Mouse (Mus musculus) brain, adult 10 weeks (tissue): ENCODE results near the gene Uhrf1. TPM values are rescaled to one million over a fixed set of nuclear protein-coding genes. Genes with fewer than 3 reads are reported as not detected.

ENCODE experiments used
- polyA plus RNA-seq: library from polyadenylated mRNA; stranded (reverse); fragments of 350-450 nt; fragmentation: Illumina TruSeq; extraction: RNeasy Lipid Tissue Mini Kit (QIAGEN cat#74804); gene quantifications from one replicate; pipeline ENCODE4 v1.2.3, GENCODE M21; 2015; ENCODE audit warnings: low read depth, low replicate concordance

The Uhrf1 gene
- polyA plus RNA-seq: 1.2 TPM

DNA sequence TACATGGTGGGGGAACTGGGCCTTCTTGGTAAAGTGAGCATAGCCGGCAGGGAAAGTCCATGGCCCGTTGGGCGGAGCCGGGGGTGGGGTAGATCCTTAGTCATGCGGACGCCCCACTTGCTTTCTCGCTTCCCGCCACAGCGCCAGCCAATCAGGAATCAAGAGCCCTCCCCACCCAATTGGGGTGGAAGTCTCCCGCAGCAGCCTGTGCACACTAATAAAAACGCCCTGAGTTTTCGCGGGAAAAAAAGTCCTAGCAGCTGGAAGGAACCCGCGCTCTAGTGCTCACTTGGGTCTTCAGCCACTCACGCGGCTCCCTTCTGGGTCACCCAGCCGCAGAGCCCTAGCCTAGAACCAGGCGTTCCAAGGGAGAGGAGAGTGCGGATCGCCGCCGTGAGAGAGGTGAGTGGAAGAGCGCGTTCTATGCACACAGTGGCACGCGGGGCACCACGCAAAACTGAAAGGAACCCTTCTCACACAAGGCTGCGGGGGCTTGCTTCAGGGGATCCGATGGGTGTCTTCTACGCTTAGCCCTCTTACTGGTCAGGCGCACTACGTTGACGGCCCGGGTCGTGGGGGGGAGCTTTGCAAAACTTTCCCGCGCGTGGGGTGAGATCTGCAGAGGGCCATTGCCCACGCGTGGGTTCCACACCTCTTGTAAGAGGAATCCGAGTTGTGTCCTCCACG, at the start of gene Uhrf1:
Gene Uhrf1 (plus strand): TSS at position 162 of the 687 bp plus-strand sequence.

DNA sequence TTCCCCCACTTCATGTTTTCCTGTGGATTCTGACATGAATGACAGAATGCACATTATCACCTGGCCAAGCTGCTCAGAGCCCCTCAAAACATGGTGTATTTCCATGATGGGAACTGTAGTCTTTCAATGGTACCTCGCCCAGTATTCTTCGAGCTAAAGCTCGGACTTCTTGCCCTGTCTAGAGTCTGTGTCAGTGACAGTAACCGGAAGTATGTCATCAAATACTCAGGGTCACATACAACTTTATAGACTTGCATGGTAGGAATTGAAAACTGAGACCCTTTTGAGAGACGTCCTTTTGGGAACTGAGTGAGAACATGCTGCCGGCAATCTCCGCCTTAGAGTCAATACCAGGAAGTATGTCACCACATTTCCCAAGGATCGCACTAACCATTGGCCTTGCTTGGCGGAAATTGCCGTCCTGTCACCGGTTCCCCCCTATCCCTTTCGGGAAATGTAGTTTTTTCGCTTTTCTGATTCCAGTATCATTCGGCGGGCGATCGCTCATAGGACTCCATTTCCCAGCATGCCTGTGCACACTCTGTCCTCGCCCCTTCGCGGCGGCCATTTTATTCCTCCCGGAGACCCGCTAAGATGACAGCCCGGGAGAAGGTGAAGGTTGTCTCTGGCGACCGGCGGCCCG, 46.8 kb upstream of the Uhrf1 start, which contains the start of gene Fem1a:
Gene Fem1a (plus strand): TSS at position 572 of the 643 bp plus-strand sequence.

DNA sequence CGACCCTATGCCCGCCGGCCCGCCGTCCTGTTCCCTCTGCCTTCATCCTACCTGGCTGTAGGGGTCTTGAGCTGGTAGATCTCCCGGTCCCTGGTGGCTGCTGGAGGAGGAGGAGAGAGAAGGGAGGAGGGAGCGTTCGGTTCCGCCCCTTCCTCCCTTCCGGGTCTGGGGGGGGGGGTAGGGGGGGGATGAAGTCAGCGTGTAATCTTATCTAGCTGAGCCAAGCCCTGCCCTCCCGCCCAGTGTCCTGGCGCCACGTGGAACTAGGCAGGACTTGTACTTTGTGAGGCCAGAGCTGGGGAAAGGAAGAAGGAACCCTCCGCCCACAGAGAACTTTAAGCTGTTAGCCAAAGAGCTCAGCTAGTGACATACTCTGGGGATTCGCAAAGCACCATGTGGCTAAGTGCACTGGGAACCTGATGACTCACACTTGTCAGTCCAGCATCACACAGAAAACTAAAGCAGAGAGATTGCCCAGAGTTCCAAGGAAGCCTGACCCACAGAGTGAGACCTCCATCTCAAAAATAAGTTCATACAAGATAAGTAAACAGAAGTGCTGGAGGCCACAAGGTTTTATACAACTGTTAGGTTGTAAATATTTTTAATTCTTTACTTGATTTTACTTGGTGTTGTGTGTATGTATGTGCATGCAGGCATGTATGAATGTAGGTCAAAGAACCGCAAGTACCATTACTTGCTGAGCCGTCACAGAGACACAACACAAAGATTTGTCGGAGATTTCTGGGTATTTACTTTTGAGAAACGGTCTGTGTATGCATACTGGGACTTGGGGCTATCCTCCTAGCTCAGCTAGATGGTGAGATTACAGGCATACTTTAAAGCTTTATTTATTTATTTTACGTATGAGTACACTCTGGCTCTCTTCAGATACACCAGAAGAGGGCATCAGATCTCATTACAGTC, 26.2 kb upstream of the Uhrf1 start, which contains the start of gene Ticam1:
Gene Ticam1 (minus strand): TSS at position 144 of the 924 bp plus-strand sequence.

DNA sequence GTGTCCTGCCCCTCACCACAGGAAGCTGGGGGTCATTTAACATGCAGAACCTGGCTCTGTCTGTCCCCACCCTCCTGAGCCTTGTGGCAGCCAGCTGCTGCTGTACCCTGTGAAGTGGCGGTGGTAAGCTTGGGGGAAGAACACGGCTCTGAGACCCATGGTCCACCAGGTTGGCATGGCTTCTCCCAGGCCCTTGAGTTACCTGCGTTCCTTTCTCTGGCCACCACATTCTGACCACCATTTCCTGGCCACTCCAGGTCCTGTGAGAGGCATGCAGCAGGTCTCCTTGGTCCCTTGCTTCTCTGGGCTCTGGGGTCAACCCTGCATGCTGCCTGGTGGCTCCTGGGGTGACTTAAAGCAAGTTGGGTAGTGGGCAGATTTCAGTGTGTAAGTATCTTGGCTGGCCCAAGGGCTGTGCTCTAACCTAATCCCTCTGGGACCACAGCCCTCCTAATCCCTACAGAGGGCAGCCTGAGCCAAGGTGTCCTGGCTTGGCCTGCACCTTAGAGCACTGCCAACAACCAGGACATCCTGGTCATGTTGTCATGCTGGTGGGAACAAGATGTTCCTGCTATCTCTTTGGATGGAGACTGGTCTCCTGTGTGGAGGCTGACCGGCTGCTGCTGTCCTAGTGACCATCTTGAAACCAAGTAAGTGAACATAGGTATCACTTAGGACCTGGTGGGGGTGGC, 10.4 kb upstream of the Uhrf1 start, which contains the start of gene Plin3:
Gene Plin3 (minus strand): TSS at position 343 of the 692 bp plus-strand sequence.

DNA sequence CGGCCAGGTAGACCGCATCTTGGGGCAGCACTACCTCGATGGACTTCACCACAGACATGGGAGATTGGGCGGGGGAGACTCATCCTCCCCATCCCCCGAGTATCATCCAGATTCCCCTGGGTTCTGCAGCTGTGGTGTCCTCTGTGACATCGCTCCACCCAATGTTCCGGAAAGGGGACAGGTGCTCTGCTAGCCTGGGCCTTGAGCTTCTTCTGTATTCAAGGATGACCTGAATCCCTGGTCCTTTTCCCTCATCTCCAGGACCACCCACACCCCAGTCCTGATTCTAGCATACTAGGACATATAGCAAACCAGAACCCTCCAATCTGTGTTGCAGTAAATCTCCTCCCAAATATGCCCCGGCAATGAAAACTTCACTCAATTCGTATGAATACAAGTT, 2.9 kb upstream of the Uhrf1 start, which contains the start of gene Arrdc5:
Gene Arrdc5 (minus strand): TSS at position 101 of the 400 bp plus-strand sequence.

DNA sequence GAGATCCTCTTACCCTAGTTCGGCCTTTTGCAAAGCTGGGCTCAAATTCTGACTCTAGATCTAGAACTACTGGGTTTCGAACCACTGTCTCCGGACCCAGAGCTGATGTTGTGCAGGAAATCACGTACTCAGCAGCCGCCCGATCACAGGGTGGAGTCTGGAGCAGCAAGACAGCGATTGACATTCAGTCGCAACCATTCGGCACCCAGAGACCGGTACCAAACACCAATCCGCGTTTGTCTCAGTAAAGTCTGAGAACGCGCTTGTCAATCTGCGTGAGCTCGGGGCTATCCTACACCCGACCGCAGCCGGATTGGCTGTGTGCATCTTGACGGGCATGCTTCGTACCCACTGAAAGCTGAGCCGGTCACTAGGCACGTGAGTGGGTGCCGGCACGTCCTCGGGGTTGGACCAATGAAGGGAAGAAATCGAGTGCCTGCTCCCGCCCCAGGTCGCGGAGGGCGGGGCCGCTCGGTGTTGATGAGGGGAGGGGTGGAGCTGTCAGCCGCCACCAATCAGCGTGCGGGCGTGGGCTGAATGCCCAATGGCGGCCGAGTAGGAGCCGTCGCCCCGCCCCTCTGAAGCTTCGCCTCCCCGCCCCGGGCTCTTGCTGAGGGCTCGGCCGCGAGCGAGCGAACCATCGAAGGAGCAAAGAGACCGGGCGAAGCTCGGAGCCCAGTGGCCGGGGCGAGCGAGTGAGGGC, 22.5 kb downstream of the Uhrf1 start, which contains the start of gene Kdm4b:
Gene Kdm4b (plus strand): TSS at position 613 of the 703 bp plus-strand sequence.

Other genes starting within 250 kb of the Uhrf1 start
- gene Ubxn6, start 228.3 kb upstream of the Uhrf1 start, polyA plus RNA-seq: 105 TPM
- 82.6 TPM for gene Hdgfl2, start 223.7 kb upstream of the Uhrf1 start, polyA plus RNA-seq
- gene Plin4, start 193.5 kb upstream of the Uhrf1 start, polyA plus RNA-seq: 1.1 TPM
- 0.67 TPM for gene Plin5, start 185.7 kb upstream of the Uhrf1 start, polyA plus RNA-seq
- gene Lrg1, start 181.3 kb upstream of the Uhrf1 start, polyA plus RNA-seq: 2.5 TPM
- 52.6 TPM for gene Sema6b, start 163.0 kb upstream of the Uhrf1 start, polyA plus RNA-seq
- gene Tnfaip8l1, start 140.8 kb upstream of the Uhrf1 start, polyA plus RNA-seq: 9.1 TPM
- gene Mydgf, start 119.4 kb upstream of the Uhrf1 start, polyA plus RNA-seq: 53.9 TPM
- gene Dpp9, start 84.4 kb upstream of the Uhrf1 start, polyA plus RNA-seq: 44.0 TPM
- 19.5 TPM for gene Fem1a, start 46.5 kb upstream of the Uhrf1 start, polyA plus RNA-seq
- gene Ticam1, start 26.5 kb upstream of the Uhrf1 start, polyA plus RNA-seq: 4.0 TPM
- gene Plin3, start 10.4 kb upstream of the Uhrf1 start, polyA plus RNA-seq: 16.0 TPM
- gene Arrdc5, start 3.0 kb upstream of the Uhrf1 start, polyA plus RNA-seq: not detected
- 39.1 TPM for gene Kdm4b, start 22.7 kb downstream of the Uhrf1 start, polyA plus RNA-seq
- gene Ptprs, start 173.2 kb downstream of the Uhrf1 start, polyA plus RNA-seq: 220 TPM
- not detected for gene Znrf4, start 209.1 kb downstream of the Uhrf1 start, polyA plus RNA-seq